Mouse (Mus musculus) urinary bladder, postnatal 14 days (tissue): ENCODE data around the gene Sox6.
"Not testable (repeated sequence)": the region's sequence is repeated elsewhere in the genome, so short reads cannot be mapped to it uniquely, and the experiment has no call there.

Experiments used
- DNase-seq: peaks from one replicate; pipeline ENCODE4 v3.0.0; 2021; ENCODE audit warnings: low spot score

The Sox6 gene

DNA sequence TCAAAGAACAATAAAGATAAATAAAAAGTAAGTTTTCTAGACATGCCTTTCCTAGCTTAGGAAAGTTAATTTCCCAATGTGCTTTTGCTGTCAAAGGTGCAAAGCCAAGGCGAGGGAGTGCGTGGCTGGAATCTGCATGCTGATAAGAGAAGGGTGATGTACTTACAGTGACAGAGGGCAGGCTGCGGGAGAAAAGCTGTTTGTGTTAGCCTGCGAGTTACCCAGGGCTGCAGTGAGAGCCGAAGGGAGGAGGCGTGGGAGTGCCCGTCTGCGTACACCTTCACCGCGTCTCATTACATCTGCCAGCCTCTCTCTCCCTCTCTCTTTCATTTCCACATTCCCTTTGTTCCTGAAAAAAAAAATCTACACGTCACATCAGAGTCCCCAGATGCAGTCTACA lies at the start of gene Sox6:
Sox6 (minus strand) TSS at position 286 of the 400 bp plus-strand sequence.
- DNase-seq: peak; percentile 25

DNA sequence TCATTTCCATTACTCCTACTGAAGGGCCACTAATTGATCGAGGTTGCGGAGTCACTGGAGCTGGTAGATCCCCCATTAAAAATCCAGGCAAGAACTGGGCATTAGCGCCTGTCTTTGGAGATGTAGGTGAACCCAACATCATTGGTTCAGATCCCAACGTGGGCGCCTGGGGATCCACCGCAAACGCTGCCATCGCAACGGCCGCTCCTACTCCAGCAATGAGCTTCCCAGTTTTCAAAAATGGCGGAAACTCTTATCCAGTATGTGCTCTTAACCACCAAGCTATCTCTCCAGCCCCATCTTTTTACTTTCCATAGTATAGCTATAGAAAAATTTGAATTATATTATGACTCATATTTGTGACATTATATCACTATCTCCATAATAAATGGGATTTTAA lies 45.8 kb upstream of the Sox6 start, which contains the start of gene Gm4353:
Gm4353 (minus strand) TSS at position 270 of the 400 bp plus-strand sequence.
- DNase-seq: not testable (repeated sequence)

- no peak for DNase-seq
Observed at GRCm38 (mm10) chr7:116060739-116061138, 22.1 kb upstream of the Sox6 start.

- DNase-seq: no peak
Observed at GRCm38 (mm10) chr7:116040470-116041019, 1.9 kb upstream of the Sox6 start.

DNA sequence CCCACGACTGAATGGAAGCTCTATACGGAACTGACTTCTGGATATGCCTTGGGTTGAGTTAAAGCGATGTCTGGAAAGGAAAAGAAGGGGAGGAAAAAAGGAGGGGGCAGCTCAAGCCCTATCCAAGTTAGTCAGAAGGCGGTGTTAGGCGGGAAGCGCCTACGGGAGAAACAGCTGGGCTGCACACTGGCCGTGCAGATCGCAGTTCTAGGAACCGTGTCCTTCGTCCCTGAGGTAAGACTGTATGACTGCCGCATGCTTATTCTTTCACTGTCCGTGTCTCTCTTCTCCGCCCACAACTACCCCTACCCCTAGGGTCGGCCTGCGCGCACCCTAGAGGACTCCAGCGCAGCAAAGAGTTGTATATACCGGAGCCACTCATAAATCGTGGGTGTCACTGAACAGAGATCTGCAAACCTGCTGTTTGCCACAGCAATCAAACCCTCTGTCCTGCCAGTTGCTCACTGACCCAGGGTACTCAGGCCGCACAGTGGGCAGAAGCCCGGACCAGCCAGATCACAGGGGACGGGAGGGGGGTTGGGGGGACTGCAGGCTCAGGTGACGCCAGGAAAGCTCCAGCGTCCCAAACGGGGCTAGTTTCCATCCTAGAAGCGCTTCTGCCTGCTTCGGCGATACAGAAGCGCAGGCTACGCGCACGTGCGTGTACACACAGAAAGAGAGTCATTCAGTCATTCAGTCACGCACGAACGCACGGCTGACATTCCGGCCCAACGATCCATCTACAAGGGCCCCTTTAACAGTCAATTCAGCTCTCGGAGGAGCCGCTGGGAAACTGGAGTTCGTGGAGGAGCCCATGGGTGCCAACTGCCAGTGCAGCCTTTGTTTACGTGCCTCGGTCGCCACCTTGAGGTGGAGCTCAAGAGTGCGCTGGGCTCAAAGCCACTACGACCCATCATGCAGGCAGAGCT lies 1.2 kb upstream of the Sox6 start:
- DNase-seq: peak; percentile 85

DNA sequence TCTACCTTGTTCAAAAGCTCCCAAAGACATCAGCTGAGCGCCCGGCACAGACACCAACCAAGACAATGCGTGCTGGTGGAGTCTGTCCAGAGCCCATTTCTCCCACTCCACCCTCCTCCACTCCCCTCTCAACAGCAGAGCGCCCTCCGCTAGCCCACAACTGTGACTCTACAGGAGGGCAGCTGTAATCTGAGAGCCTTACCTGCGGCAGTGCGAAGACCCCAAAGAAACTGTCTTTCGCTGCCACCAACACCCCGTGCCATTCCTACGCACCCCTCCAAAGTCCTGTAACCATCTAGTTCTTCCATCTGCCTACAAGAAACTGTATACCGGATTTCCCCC lies 571 bp upstream of the Sox6 start, which contains the start of gene 1110004F10Rik:
1110004F10Rik (plus strand) TSS at position 202 of the 342 bp plus-strand sequence.
- DNase-seq: no peak

GRCm38 (mm10) chr7:116038024-116038423 lies 572 bp downstream of the Sox6 start:
- no peak for DNase-seq

- no peak for DNase-seq
Observed at GRCm38 (mm10) chr7:116036591-116037555, 1.7 kb downstream of the Sox6 start.

DNA sequence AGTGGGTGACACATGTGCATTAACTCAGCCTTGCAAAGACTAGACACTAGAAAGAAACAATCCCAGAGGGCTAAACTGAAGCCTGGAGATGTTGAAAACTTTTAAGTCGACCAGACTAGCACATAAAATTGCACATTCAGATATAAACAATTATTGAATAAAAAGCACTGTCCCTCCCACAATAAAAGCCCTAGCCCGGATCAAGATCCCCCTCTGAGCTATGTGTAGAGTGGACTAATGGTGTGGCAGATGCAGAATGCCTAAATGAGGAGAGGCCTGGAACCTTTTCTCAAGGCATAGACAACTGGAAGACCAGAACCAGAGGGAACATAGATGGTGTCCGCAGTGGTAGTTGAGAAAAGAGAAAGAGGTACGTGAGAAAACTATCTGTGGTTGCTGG lies 3.1 kb downstream of the Sox6 start:
- no peak for DNase-seq

GRCm38 (mm10) chr7:116034282-116034758 lies 4.3 kb downstream of the Sox6 start:
- DNase-seq: peak; percentile 70

DNA sequence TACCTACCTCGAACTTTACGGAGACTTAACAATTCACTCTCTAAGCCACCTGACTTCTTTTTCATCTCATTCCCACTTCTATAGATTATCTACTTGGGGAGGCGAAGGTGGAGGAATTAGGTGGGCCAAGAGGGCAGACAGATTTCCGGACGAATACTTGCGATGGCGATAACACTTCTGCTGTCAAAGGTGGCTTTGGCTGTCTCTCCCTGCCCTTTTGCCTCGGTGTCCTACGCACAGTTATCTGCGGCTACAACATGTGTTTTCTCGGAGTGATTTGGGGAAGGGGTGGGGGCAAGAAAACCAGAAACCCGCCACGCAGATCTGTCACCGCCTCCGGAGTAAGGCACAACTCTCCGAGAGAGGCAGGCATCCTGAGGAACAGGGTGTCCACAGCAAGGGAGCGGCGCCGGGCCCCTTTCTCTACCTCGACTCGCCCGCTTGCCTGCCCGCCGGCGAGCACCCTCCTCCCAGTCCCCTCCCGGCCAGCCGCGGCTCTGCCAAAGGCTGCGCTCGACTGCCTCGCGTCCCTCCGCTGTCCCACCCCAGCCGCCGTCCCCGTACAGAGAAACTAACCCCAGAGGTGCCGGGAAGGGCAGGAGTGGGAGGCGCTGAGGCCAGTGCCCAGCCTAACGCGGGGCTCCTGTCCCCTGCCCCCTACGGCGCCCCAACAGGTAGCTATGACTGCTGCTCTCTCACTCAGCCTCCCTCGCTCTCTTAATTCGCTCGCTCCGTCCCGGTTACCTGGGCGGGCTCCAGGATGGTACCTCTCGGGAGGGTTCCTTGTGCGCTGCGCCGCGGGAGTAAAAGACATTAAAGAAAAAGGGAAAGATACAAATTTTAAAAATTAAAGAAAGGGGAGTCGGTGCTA lies 5.0 kb downstream of the Sox6 start:
- peak; percentile 55 for DNase-seq

DNA sequence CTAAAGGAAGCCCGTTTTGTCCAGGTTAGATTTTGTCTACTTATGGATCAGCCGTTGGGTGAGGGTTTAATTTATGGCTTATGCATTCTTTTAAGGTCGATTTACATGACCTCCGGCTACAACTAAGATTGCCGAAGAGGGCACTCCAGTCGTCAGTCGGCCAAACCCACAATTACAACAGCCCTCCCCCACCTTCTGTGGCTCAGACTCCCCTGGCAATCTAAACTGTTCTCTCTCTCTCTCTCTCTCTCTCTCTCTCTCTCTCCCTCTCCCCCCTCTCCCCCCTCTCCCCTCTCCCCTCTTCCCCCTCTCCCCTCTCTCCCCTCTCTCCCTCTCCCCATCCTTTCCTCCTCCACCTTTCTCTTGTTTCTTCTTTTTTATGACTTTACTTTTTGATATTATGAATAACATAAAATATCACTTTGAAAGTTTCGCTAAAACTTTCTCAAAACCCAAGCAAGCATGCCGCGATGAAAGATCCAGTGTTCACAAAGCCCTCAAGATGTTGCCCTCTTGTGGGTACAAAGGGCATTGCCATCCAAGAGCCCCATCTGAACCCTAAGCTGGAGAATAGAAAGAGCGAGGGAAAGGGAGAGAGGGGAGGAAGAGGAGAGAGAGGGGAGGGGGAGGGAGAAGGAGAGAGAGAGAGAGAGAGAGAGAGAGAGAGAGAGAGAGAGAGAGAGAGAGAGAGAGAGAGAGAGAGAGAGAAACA lies 5.8 kb downstream of the Sox6 start:
- DNase-seq: peak; percentile 85

DNA sequence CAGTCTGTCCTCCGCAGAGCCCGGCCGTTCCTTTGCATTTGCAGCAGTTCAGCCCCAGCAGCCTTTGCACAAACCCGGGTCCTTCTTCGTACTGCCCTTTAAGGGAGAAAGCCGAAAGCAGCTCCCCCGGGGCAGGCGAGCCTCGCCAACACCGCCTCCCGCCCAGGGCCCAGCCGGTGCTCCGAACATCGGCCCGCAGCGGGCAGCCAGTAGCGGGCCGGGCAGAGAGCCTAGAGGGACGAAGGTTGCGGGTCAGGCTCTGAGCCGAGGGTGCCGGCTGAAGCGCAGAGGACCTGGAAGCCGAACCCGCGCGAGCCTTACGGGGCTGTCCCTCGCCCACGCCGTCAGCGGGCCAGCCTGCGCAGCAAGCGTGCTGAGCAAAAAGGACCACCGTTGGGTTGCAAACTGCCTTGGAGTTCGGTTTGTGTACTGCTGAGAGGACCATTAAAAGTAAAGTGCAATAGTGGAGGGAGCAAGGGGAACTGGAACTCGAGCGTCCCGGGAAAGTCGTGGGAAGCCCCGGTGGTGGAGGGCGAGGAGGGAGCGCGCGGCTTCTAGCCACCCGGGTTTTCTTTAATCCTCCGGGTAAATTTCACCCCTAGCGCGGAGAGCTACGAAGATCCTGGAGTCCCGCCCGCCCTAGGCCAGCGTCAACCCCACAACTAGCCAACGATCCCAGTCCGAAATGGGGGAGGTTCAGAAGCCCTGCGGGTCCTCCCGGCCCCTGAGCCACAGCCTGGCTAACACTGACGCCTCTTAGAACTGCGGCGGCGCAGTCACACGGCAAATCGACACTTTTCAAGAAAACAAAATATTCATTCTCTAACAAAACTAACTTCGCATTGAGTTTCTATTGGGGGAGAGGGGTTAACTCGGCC lies 6.6 kb downstream of the Sox6 start:
- DNase-seq: peak; percentile 69

GRCm38 (mm10) chr7:116031388-116031717 lies 7.2 kb downstream of the Sox6 start:
- DNase-seq: no peak

- DNase-seq: peak; percentile 19
Observed at GRCm38 (mm10) chr7:116030597-116031387, 7.8 kb downstream of the Sox6 start.

GRCm38 (mm10) chr7:116029991-116030390 lies 8.6 kb downstream of the Sox6 start:
- DNase-seq: no peak

GRCm38 (mm10) chr7:116002726-116003125 lies 35.9 kb downstream of the Sox6 start:
- DNase-seq: no peak

GRCm38 (mm10) chr7:115988109-115988779 lies 50.4 kb downstream of the Sox6 start:
- no peak for DNase-seq
